Mouse (Mus musculus) neural tube, embryonic 15.5 days (tissue): ENCODE measurements at regions not wholly inside any gene's neighbourhood (a gene's known extent, or its start where the extent isn't known, plus 50 kb on each side); places are given as distances from the start of the nearest gene placed in this dataset.

Source experiments
- ATAC-seq: fragments of 200-750 bp; cut with Nextera tagmentation; 2 replicates; pipeline ENCODE4 v1.8.0; 2017; ENCODE audit warnings: mild to moderate bottlenecking, moderate TSS enrichment, moderate library complexity; ENCODE audit not compliant: low FRiP score
- H3K27ac ChIP-seq: fragments of 300-500 bp; sonication (generic); replicated peaks from 2 replicates; pipeline ENCODE4 v1.5.1; 2015; ENCODE audit warnings: mild to moderate bottlenecking, inconsistent platforms
- H3K27me3 ChIP-seq: fragments of 300-500 bp; sonication (generic); replicated peaks from 2 replicates; pipeline ENCODE4 v1.6.1; 2015; ENCODE audit warnings: inconsistent platforms
- H3K36me3 ChIP-seq: fragments of 300-500 bp; sonication (generic); 2 replicates; pipeline ENCODE4 v1.6.1; 2015; ENCODE audit warnings: inconsistent platforms
- H3K4me1 ChIP-seq: fragments of 300-500 bp; sonication (generic); 2 replicates; pipeline ENCODE4 v1.6.1; 2015; ENCODE audit warnings: inconsistent platforms
- H3K4me2 ChIP-seq: fragments of 300-500 bp; sonication (generic); 2 replicates; pipeline ENCODE4 v1.6.1; 2015; ENCODE audit warnings: inconsistent platforms, mild to moderate bottlenecking, moderate library complexity
- H3K4me3 ChIP-seq: fragments of 300-500 bp; sonication (generic); replicated peaks from 2 replicates; pipeline ENCODE4 v1.5.1; 2015; ENCODE audit warnings: mild to moderate bottlenecking, inconsistent platforms
- H3K9ac ChIP-seq: fragments of 300-500 bp; sonication (generic); replicated peaks from 2 replicates; pipeline ENCODE4 v1.6.1; 2015; ENCODE audit warnings: mild to moderate bottlenecking, inconsistent platforms
- H3K9me3 ChIP-seq: fragments of 300-500 bp; sonication (generic); replicated peaks from 2 replicates; pipeline ENCODE4 v1.6.1; 2016; ENCODE audit warnings: inconsistent platforms
- WGBS: fragments of 180-500 bp; shearing (Covaris S2); methylation state at CpG from one replicate; pipeline ENCODE4 v1.1.7; 2015; ENCODE audit warnings: mixed read lengths; 5-methylcytosine and 5-hydroxymethylcytosine counted together

- H3K36me3 ChIP-seq = no peaks in the 10 kb centered on the region
- 26% methylated on average over 10 of the region's 10 CpGs for WGBS
- H3K27ac ChIP-seq = no peak overlapping the region
- 0 out of 2 replicates have a peak, but pooled peaks cover 4% of the 10 kb centered on the region for H3K4me1 ChIP-seq
- peak; percentile 55; the same call in 1 of the 2 replicates for ATAC-seq
- H3K9ac ChIP-seq = 0 out of 2 replicates have a peak overlapping the region, but pooled peaks have one; percentile 0
- no peaks in the 10 kb centered on the region for H3K9me3 ChIP-seq
- H3K4me3 ChIP-seq = no peak overlapping the region
- no peaks in the 10 kb centered on the region for H3K27me3 ChIP-seq
- peak overlapping the region; percentile 41 for H3K4me2 ChIP-seq
Observed at GRCm38 (mm10) chr6:81589727-81590126, 333.7 kb upstream of the Gcfc2 start.

- no peak overlapping the region for H3K4me2 ChIP-seq
- no peaks in the 10 kb centered on the region for H3K27me3 ChIP-seq
- WGBS = 46% methylated on average over 2 of the region's 2 CpGs
- no peak for ATAC-seq
- H3K27ac ChIP-seq = no peak overlapping the region
- H3K4me3 ChIP-seq = no peak overlapping the region
- no peaks in the 10 kb centered on the region for H3K9me3 ChIP-seq
- no peaks in the 10 kb centered on the region for H3K36me3 ChIP-seq
- H3K9ac ChIP-seq = no peak overlapping the region
- H3K4me1 ChIP-seq = no peaks in the 10 kb centered on the region
Observed at GRCm38 (mm10) chr6:81595926-81596325, 327.5 kb upstream of the Gcfc2 start.

DNA sequence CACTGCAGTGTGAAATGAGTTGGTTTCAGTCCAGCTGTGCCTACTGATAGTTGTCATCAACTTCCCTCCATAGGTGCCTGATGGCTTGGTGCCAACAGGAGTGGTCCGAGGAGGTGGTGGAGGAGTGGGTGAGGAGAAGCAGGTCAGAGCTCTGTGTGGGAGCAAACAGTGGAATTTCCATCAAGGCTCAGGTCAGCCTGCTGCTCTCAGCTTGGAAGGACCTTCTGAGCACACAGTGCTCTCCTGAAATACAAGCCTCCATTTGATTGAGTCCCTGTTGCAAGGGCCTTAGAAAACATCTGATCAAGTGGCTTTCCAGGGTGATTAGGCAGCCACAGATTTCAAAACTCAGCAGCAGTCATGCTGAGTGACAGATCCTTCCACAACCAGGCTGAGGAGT is 314.8 kb upstream of the Gcfc2 start:
- Histone ChIP-seq H3K4me2 (no peak overlapping the region), H3K4me3 (no peak overlapping the region), H3K27me3 (no peaks in the 10 kb centered on the region), H3K36me3 (no peaks in the 10 kb centered on the region), H3K9ac (no peak overlapping the region), H3K27ac (no peak overlapping the region), H3K4me1 (no peaks in the 10 kb centered on the region), H3K9me3 (no peaks in the 10 kb centered on the region)
- WGBS = 73% methylated on average over 1 of the region's 1 CpGs
- no peak for ATAC-seq

GRCm38 (mm10) chr6:81611980-81612379 is 311.5 kb upstream of the Gcfc2 start:
- no peak overlapping the region for H3K4me2 ChIP-seq
- H3K4me1 ChIP-seq = no peaks in the 10 kb centered on the region
- no peak overlapping the region for H3K4me3 ChIP-seq
- H3K27me3 ChIP-seq = no peaks in the 10 kb centered on the region
- 93% methylated on average over 6 of the region's 6 CpGs for WGBS
- no peak for ATAC-seq
- H3K9me3 ChIP-seq = no peaks in the 10 kb centered on the region
- H3K9ac ChIP-seq = no peak overlapping the region
- no peaks in the 10 kb centered on the region for H3K36me3 ChIP-seq
- H3K27ac ChIP-seq = no peak overlapping the region

DNA sequence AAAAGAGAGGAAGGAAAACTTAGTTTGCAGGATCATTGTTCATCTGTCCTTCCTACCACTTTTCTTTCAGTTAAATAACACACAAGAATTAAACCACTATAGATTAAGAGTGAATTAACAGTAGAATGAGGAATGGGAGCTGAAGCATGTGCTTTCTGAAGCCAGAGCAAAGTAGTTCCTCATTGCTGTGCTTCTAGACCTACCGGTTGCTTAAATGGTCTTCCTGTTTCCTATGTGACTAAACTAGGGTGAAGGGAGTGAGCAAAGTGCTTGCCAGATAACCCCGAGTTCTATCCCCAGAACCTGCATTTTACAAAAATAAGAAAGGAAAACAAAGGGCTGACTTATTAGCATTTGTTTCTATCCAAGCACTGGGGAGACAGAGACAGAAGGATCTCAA is 305.5 kb upstream of the Gcfc2 start:
- Histone ChIP-seq H3K27ac (no peak overlapping the region), H3K4me3 (no peak overlapping the region), H3K4me2 (no peak overlapping the region), H3K27me3 (no peaks in the 10 kb centered on the region), H3K36me3 (no peaks in the 10 kb centered on the region), H3K4me1 (no peaks in the 10 kb centered on the region), H3K9me3 (no peaks in the 10 kb centered on the region), H3K9ac (no peak overlapping the region)
- ATAC-seq = no peak
- WGBS = 82% methylated on average over 2 of the region's 2 CpGs

DNA sequence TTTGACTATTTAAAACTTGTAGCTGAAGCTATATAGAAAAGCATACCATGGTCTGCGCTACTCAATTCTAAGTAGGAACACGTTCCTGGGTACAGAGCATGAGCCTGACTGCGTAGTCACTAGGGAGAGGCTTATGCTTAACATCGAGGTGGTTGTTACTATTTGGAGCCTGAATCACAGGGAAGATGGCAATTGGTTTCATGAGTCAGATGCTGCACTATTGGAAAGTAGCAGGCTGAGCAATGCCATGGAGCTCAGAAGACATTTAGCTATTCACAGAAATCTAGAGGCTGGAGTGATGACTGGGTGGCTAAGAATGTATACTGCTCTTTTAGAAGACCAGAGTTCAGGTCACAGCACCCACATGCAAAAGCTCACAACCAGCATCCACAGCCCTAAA is 302.4 kb upstream of the Gcfc2 start:
- Histone ChIP-seq H3K36me3 (no peaks in the 10 kb centered on the region), H3K4me3 (no peak overlapping the region), H3K9me3 (no peaks in the 10 kb centered on the region), H3K27ac (no peak overlapping the region), H3K4me2 (no peak overlapping the region), H3K4me1 (no peaks in the 10 kb centered on the region), H3K27me3 (no peaks in the 10 kb centered on the region), H3K9ac (no peak overlapping the region)
- WGBS = 95% methylated on average over 4 of the region's 4 CpGs
- no peak for ATAC-seq

DNA sequence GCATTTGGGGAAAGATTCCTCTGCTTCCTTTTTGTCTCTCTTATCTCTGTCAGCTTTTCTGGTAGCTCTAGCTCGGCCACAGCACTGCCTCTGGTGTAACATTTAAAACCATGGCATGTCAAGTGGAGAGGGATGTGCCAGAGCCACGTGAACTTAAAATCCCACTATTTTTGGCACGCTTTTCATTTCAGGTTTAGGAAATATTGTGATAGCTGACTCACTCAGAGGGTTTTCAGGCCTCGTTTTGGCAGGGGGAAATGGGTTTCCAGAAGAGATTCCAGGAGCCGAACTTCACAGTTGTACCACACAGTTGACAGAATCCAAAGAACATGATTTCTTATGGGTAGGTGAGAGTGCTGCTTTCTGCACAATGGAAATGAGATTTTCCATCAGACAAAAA is 300.8 kb upstream of the Gcfc2 start:
- Histone ChIP-seq H3K4me1 (no peaks in the 10 kb centered on the region), H3K4me3 (no peak overlapping the region), H3K27ac (no peak overlapping the region), H3K9ac (no peak overlapping the region), H3K27me3 (no peaks in the 10 kb centered on the region), H3K36me3 (no peaks in the 10 kb centered on the region), H3K4me2 (no peak overlapping the region), H3K9me3 (no peaks in the 10 kb centered on the region)
- ATAC-seq = no peak
- 82% methylated on average over 5 of the region's 5 CpGs for WGBS

DNA sequence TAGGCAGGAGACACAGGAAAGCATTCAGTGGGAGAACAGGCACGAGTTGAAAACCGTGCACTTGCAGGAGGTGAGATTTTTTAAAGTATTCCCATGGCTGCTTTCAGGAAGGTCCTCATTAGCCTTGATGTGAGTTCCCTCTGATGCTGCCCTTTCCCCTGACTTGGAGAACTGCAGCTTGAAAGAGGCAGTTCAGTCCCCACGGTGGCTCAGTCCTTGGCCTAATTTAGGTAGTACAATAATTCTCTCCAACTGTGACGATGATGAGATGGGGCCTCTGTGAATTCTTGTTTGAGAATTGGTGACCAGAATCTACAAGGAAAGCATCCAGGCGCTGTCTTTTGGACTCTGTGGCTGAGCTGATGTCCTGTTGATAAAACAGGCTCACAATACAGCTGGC is 298.5 kb upstream of the Gcfc2 start:
- 46% methylated on average over 5 of the region's 5 CpGs for WGBS
- H3K4me3 ChIP-seq = no peak overlapping the region
- no peak overlapping the region for H3K4me2 ChIP-seq
- H3K36me3 ChIP-seq = no peaks in the 10 kb centered on the region
- H3K9me3 ChIP-seq = no peaks in the 10 kb centered on the region
- no peaks in the 10 kb centered on the region for H3K4me1 ChIP-seq
- H3K27ac ChIP-seq = no peak overlapping the region
- ATAC-seq = no peak
- no peaks in the 10 kb centered on the region for H3K27me3 ChIP-seq
- H3K9ac ChIP-seq = no peak overlapping the region

- Histone ChIP-seq H3K4me1 (no peaks in the 10 kb centered on the region), H3K9ac (no peak overlapping the region), H3K9me3 (no peaks in the 10 kb centered on the region), H3K36me3 (no peaks in the 10 kb centered on the region), H3K4me2 (no peak overlapping the region), H3K27ac (no peak overlapping the region), H3K27me3 (no peaks in the 10 kb centered on the region), H3K4me3 (no peak overlapping the region)
- ATAC-seq = no peak
- 46% methylated on average over 3 of the region's 3 CpGs for WGBS
Observed at GRCm38 (mm10) chr6:81633586-81633985, 289.9 kb upstream of the Gcfc2 start.

DNA sequence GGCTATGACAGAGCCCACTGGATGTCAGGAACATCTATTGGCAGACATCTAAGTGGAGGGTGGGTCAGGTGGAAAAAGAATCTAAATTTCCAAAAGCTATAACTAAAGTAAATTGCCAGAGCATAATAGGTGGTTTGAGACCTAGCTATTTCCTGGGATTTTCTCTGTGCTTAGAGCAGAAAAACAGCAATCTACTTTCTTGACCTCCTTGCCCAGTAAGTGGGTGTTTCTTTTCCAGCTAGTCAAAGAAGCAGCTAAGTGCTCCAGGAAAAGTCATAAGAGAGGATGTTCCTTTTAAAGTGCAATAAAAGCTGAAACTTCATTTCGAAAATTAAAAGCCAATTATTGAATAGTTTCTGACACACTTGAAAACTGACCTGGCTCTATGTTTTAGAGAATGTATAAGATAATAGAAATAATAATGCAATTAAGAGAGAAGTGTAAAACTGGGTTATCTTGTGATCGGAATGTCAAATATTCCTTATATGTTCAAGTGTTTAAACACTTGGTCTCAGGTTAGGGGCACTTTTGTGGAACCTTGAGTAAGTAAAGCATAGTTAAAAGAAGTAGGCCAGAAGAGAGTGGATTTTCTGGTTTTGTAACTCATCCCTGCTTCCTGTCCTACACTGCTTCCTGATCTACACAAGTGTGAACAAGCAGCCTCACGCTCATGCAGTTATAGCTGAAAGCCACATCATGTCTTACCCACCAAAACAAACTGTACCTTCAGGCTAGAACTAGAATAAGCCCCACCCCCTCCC is 275.7 kb upstream of the Gcfc2 start:
- Histone ChIP-seq H3K4me3 (no peak overlapping the region), H3K36me3 (no peaks in the 10 kb centered on the region), H3K4me2 (no peak overlapping the region), H3K9ac (no peak overlapping the region), H3K27ac (no peak overlapping the region), H3K9me3 (no peaks in the 10 kb centered on the region), H3K4me1 (no peaks in the 10 kb centered on the region), H3K27me3 (no peaks in the 10 kb centered on the region)
- 89% methylated on average over 3 of the region's 3 CpGs for WGBS
- no peak for ATAC-seq

DNA sequence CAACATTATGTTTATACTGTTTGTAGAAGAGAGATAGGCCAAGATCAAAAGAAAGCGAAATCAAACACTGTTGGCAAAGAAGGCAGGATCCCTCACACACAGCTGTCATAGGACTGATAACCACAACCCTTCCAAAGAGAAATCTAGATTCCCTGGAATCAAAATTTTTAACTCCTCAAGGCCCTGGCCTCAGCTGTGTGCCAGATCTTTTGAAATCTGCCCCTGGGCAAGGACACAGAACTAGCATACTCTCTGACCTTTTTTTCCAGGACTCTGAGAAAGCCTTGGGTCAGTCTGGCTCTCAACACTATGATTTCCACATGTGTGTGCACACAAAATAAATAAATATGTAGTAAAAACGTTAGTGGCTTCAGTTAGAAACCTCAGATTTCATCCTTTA is 271.6 kb upstream of the Gcfc2 start:
- Histone ChIP-seq H3K4me1 (no peaks in the 10 kb centered on the region), H3K36me3 (no peaks in the 10 kb centered on the region), H3K4me2 (no peak overlapping the region), H3K4me3 (no peak overlapping the region), H3K9ac (no peak overlapping the region), H3K27ac (no peak overlapping the region), H3K9me3 (no peaks in the 10 kb centered on the region), H3K27me3 (no peaks in the 10 kb centered on the region)
- WGBS = 68% methylated on average over 2 of the region's 2 CpGs
- ATAC-seq = no peak

DNA sequence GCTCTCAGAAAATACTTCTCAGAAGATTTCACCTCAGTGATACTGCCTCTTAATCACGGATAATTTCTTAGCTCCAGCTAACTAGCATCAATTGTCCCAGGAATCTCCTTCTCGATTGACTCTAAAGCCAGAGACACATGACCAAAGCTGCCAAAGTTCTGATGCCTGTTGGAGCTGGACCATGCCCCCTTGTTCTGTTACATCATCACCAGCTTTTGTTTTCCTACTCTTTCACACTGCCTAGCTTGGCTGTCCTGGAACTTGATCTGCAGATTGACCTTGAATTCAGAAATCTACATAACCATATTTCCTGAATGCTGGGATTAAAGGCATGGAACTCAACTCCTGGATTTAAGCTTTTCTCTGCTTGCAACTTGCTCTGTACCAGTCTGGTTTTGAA is 268.3 kb upstream of the Gcfc2 start:
- no peak for ATAC-seq
- 94% methylated on average over 2 of the region's 2 CpGs for WGBS
- Histone ChIP-seq H3K4me2 (no peak overlapping the region), H3K27me3 (no peaks in the 10 kb centered on the region), H3K36me3 (no peaks in the 10 kb centered on the region), H3K4me1 (0 out of 2 replicates have a peak, but pooled peaks cover 1% of the 10 kb centered on the region), H3K27ac (no peak overlapping the region), H3K9me3 (no peaks in the 10 kb centered on the region), H3K4me3 (no peak overlapping the region), H3K9ac (no peak overlapping the region)
